Mouse (Mus musculus) intestine, postnatal 0 days (tissue): ENCODE results near the gene Ikzf3. TPM values are rescaled to one million over a fixed set of nuclear protein-coding genes. Genes with fewer than 3 reads are reported as not detected.

Experiments used
- ATAC-seq: fragments of 200-750 bp; cut with Nextera tagmentation; 2 replicates; pipeline ENCODE4 v1.8.0; 2017; ENCODE audit warnings: mild to moderate bottlenecking, moderate TSS enrichment, moderate library complexity
- H3K27ac ChIP-seq: fragments of 300-500 bp; sonication (generic); 2 replicates; pipeline ENCODE4 v1.5.1; 2014; ENCODE audit warnings: mild to moderate bottlenecking, low read depth, low read length, moderate library complexity
- H3K27me3 ChIP-seq: fragments of 300-500 bp; sonication (generic); replicated peaks from 2 replicates; pipeline ENCODE4 v1.6.1; 2014; ENCODE audit warnings: low read length, mixed read lengths; ENCODE audit not compliant: control insufficient read depth, insufficient read depth
- H3K36me3 ChIP-seq: fragments of 300-500 bp; sonication (generic); 2 replicates; pipeline ENCODE4 v1.6.1; 2014; ENCODE audit warnings: mild to moderate bottlenecking, moderate library complexity; ENCODE audit not compliant: control insufficient read depth, insufficient read depth
- H3K4me1 ChIP-seq: fragments of 300-500 bp; sonication (generic); replicated peaks from 2 replicates; pipeline ENCODE4 v1.6.1; 2014; ENCODE audit warnings: antibody characterized with exemption, low read length, mixed read lengths; ENCODE audit not compliant: control insufficient read depth, insufficient read depth
- H3K4me2 ChIP-seq: fragments of 300-500 bp; sonication (generic); replicated peaks from 2 replicates; pipeline ENCODE4 v1.6.1; 2014; ENCODE audit warnings: low read depth, mild to moderate bottlenecking, moderate library complexity
- H3K4me3 ChIP-seq: fragments of 300-500 bp; sonication (generic); 2 replicates; pipeline ENCODE4 v1.5.1; 2014; ENCODE audit warnings: low read depth, low read length
- H3K9ac ChIP-seq: fragments of 300-500 bp; sonication (generic); 2 replicates; pipeline ENCODE4 v1.6.1; 2014; ENCODE audit warnings: mild to moderate bottlenecking, low read depth, low read length
- H3K9me3 ChIP-seq: fragments of 300-500 bp; sonication (generic); 2 replicates; pipeline ENCODE4 v1.6.1; 2016; ENCODE audit warnings: mixed run types; ENCODE audit not compliant: control insufficient read depth
- CTCF ChIP-seq: sonication (generic); IDR thresholded peaks from 2 replicates; pipeline ENCODE4 v1.5.1; 2016; ENCODE audit warnings: low read depth, mild to moderate bottlenecking, control low read depth, antibody characterized with exemption, moderate library complexity
- WGBS: fragments of 180-500 bp; shearing (Covaris S2); extraction: QIAGEN DNeasy Blood & Tissue Kit; methylation state at CpG from one replicate; pipeline ENCODE4 v1.1.7; 2014; 5-methylcytosine and 5-hydroxymethylcytosine counted together
- polyA plus RNA-seq: library from polyadenylated mRNA; unstranded; fragments of >200 nt; fragmentation: Nextera tagmentation; extraction: Ambion mirVana; gene quantifications from 2 replicates; pipeline ENCODE4 v1.2.1, GENCODE M21; 2015

Ikzf3 gene
- polyA plus RNA-seq, 1 experiment from 2014 or later: 0.20 TPM

DNA sequence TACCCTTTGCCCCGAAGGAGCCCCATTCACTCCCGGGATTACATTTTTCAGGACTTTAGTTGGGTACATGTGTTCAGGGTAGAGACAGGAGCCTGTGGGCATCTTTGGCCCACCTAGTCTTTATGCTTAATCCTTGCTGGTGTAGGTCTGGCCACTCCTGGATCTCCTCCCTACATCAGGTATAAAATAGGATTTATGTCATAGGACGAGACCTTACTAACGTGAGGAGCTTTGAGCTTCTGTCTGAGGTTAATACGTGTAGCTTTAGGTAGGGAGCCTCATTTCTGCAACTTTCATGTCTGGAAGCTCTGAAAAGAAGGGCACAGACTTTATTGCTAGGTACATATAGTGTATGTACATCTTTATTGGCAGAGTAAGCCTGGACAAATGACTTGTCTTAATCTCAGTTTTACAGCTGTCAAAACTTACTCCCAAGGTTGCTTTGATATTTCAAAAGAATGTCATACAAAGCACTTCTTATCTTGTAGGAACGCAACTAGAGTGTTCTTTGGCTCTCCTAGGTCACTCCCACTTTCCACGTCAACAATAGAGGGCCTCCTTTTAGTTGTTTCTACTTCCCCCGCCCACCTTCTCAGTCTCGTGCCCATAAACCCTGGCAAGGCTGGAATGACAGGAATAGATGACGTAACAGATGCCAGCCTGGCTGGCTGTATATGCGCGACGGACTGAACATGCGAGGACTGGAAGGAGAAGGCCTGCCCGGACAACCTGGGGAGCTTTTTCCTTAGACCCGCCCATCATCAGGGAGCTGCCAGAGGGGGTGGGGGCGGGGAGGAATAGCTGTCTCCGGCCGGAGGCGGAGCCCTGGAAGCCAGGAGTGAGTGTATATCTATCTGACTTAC is 42.1 kb upstream of the Ikzf3 start:
- H3K27me3 ChIP-seq: no peaks in the 10 kb centered on the region
- no peaks in the 10 kb centered on the region for H3K9me3 ChIP-seq
- no peak overlapping the region for H3K9ac ChIP-seq
- ATAC-seq: peak; percentile 83
- peaks cover 7% of the 10 kb centered on the region for H3K36me3 ChIP-seq
- no peak for TF ChIP-seq CTCF
- peak overlapping the region; percentile 93 for H3K4me3 ChIP-seq
- WGBS: 5% methylated on average over 20 of the region's 20 CpGs
- peak overlapping the region; percentile 84 for H3K4me2 ChIP-seq
- 0 out of 2 replicates have a peak, but pooled peaks cover 3% of the 10 kb centered on the region for H3K4me1 ChIP-seq
- H3K27ac ChIP-seq: peak overlapping the region; percentile 91

DNA sequence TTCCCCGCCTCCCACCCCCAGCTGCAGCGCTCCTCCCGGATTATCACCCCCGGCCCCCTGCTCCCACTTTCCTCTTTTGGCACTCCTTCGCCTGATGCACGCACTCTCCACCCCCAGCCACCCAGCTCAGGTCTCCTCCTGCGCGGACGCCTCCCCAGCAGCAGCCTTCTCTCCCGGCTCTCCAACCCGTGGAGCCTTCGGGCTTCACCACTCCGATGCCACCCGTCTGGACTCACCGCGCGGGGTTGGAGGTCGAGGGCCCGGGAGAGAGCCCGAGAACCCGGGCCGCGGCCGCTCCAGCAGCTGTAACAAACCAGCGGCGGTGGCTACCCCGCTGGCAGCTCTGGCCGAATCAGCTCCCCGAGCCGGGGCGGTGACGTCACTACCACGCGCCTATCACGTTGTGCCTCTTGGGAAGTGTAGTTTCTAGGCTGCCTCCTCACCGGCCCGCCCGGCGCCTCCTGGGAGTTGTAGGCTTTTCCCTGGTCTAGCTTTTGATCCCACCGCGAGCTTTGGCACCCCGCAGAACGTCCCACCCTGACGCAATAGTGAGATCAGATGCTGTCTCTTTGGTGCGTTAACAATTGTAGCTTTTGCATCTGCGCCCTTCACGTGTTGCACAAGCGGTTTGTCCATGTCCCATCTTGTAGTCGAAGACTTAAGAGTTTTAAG is 41.2 kb upstream of the Ikzf3 start, which contains the start of gene Ormdl3:
Gene Ormdl3 (minus strand): TSS at position 477 of the 672 bp plus-strand sequence.
- Histone ChIP-seq H3K9ac (peak within 1 kb of the TSS; percentile 91), H3K36me3 (peaks cover 16% of the 10 kb centered on the region), H3K4me2 (peak within 1 kb of the TSS; percentile 84), H3K27ac (peak within 1 kb of the TSS; percentile 91), H3K9me3 (no peaks in the 10 kb centered on the region), H3K4me1 (0 out of 2 replicates have a peak, but pooled peaks cover 3% of the 10 kb centered on the region), H3K4me3 (peak within 1 kb of the TSS; percentile 93), H3K27me3 (no peaks in the 10 kb centered on the region)
- WGBS: 0% methylated on average over 49 of the region's 49 CpGs
- 0 out of 2 replicates have a peak, but pooled peaks have one; percentile 3 for TF ChIP-seq CTCF
- ATAC-seq: peak; percentile 72

DNA sequence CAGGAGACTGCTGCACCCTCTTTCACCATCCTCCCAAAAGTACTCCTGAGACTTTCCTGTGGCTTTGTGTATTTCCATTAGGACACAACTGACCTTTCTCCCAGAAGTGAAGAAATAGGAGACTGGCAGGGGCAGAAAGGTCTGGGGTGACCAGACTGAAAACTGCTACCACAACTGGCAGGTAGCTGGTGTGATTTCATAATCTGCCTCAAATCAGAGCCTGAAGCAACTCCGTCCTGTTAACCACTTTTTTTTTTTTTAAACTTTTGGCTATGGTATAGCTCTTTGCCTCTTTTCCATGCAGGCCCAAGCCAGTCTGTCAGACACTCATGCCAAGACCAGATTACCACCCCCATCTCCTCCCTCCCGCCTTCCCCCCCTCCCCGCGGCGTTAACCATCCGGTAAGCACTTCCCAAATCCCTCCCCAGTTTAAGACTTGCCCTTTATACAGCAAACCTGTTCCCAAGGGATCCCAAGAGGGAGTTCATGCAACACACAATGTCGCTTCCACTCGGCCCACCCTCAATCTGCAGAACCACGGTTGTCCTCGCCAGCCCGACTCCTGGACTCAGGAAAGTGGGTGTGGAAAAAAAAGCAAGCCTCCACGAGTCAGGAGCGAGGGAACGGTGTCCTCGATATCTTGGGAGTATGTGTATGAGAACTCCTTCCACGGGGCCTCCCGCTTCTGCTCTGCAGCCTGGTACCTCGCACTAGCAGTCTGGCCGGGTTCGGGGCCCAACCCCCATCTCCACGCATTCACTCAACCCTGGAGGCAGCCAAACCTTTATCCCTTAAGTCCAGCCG is 40.5 kb upstream of the Ikzf3 start:
- peak overlapping the region; percentile 91 for H3K27ac ChIP-seq
- 0 out of 2 replicates have a peak, but pooled peaks cover 3% of the 10 kb centered on the region for H3K4me1 ChIP-seq
- H3K4me2 ChIP-seq: peak overlapping the region; percentile 84
- no peaks in the 10 kb centered on the region for H3K27me3 ChIP-seq
- 0 out of 2 replicates have a peak, but pooled peaks have one; percentile 0 for ATAC-seq
- H3K4me3 ChIP-seq: peak overlapping the region; percentile 93
- H3K36me3 ChIP-seq: peaks cover 23% of the 10 kb centered on the region
- no peaks in the 10 kb centered on the region for H3K9me3 ChIP-seq
- no peak for TF ChIP-seq CTCF
- peak overlapping the region; percentile 91 for H3K9ac ChIP-seq
- WGBS: 2% methylated on average over 22 of the region's 22 CpGs

DNA sequence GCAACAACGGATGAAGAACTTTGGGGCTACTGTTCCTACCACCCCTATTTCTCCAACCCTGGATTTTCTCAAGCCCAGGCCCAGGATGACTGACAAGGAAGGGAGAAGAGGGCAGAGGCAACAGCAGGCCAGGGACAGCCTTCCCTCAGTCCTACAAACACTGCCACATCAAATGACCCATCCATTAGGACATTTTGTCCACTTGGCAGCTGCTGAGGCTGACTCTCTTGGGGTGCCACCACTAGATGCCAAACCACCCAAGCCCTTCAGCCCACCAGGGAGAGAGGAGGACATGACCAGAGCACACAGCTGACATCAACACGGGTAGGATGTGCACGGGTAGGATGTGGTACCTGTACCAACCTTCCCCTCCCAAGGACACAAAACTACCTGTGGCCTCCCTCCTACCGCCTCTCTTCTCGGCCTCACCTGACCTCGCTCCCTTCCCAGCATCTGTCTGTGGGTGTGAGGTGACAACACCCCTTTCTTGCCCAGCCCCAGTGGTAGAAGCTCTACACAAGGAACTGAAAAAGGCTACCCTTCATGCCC is 38.9 kb upstream of the Ikzf3 start:
- H3K9ac ChIP-seq: peak overlapping the region; percentile 2
- H3K27me3 ChIP-seq: no peaks in the 10 kb centered on the region
- WGBS: 76% methylated on average over 6 of the region's 6 CpGs
- no peak for ATAC-seq
- H3K9me3 ChIP-seq: no peaks in the 10 kb centered on the region
- no peak for TF ChIP-seq CTCF
- peak overlapping the region; percentile 84 for H3K4me2 ChIP-seq
- H3K4me1 ChIP-seq: peaks cover 6% of the 10 kb centered on the region; the same call in 1 of the 2 replicates
- H3K36me3 ChIP-seq: peaks cover 23% of the 10 kb centered on the region
- H3K4me3 ChIP-seq: no peak overlapping the region
- peak overlapping the region; percentile 57 for H3K27ac ChIP-seq

DNA sequence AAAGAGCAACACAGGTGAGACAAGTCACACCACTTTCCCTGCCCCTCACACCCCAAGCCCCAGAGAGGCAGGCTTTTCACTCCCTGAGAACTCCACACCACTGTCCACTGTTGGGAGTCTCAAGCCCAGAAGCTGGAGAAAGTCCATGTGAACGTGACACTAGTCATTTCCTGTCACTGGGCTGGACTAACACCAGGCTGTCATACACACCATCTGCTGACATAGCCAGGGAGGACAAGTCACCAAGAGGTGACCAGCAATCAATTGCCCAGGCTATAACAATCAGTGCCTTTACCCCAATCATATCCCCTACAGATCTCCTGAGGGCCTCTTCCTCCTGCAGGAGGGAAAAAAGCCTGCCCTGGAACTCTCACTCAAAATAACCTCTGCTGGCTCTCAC is 38.3 kb upstream of the Ikzf3 start:
- WGBS: 19% methylated on average over 1 of the region's 1 CpGs
- peak overlapping the region; percentile 57 for H3K27ac ChIP-seq
- H3K9me3 ChIP-seq: no peaks in the 10 kb centered on the region
- peak overlapping the region; percentile 2 for H3K9ac ChIP-seq
- no peak for TF ChIP-seq CTCF
- H3K36me3 ChIP-seq: peaks cover 23% of the 10 kb centered on the region
- H3K27me3 ChIP-seq: no peaks in the 10 kb centered on the region
- ATAC-seq: no peak
- H3K4me1 ChIP-seq: peaks cover 6% of the 10 kb centered on the region; the same call in 1 of the 2 replicates
- H3K4me3 ChIP-seq: no peak overlapping the region
- peak overlapping the region; percentile 84 for H3K4me2 ChIP-seq
